Mouse (Mus musculus): Measurements from ENCODE around the gene Trim69.

Trim69 gene

GRCm38 (mm10) chr2:122153681-122154365, 6.7 kb upstream of the Trim69 start:
- WGBS: 85% methylated on average over 7 of the region's 7 CpGs

DNA sequence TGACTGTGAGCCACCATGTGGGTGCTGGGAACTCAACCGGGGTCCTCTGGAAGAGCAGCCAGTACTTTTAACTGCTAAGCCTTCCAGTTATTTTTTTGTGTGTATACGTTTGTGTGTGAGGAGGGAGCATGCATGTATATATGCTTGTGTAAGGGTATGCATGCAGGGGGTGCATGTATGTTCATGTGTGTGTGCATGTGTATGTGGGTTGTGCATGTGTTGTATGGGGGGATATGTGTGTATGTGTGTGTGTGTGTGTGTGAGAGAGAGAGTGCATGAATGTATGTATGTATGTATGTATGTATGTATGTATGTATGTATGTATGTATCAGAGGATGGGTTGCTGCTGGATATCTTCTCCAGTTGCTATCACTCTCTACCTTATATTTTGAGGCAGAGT, 6.0 kb upstream of the Trim69 start:
- WGBS: 95% methylated on average over 2 of the region's 2 CpGs

DNA sequence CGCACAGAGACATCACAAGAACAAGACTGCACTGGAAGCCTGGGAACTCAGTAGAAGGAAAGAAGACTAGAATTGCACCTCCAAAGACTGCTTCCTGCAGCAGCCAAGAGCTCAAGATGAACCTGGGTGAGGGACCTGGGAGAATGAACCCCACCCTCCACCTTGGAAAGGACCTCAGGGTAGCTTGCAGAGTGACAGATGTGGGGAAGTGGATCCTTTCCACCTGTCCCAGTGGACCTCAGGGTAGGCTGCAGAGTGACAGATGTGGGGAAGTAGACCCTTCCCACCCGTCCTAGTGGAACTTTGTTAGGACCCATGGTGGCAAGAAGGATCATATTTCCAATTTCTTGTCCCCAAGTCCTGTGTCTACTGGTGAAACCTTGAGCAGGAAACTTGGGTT, 5.2 kb upstream of the Trim69 start:
- 89% methylated on average over 2 of the region's 2 CpGs for WGBS

GRCm38 (mm10) chr2:122156051-122156700, 4.3 kb upstream of the Trim69 start:
- WGBS: 94% methylated on average over 4 of the region's 4 CpGs

DNA sequence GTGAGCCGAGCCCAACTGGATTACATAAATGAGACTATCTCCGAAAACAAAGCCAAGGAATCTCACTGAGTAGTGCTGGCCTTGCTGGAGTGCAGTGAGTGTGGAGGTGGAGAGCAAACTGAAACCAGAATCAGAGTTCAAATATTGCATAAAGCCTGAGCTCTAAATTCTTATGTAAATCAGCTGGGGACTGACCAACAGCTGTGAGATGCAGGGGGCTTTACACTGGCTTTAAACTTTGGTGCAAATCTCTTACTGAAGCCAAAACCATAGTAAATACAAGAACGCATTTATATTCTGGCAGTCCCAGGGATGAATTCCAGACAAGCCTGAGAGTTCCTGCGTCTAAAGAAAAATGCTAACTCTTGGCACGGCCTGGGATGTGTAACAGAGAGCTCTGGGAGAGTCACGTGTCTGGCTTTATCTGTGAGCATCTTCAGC, 2.1 kb upstream of the Trim69 start:
- WGBS: 44% methylated on average over 6 of the region's 6 CpGs

GRCm38 (mm10) chr2:122159667-122160066, 833 bp upstream of the Trim69 start:
- WGBS: 86% methylated on average over 6 of the region's 6 CpGs

DNA sequence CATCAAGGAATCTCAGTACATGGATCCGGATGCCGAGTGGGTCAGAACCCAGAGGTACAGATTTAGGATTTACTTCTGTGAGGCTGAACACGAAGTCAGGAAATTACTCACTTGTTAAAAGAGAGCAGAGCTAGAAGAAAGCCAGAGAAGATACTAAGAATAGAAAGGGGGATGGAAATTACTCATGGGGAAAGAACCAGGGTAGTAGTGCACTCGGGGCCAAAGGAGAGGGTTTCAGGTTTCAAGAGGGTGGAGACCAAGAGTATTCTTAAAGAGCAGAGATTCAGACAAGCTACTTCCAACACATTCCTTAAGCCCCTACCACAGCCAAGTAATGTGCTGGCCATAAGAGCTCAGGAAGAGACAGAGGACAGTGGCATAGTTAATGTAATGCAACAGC, 1.0 kb downstream of the Trim69 start:
- 26% methylated on average over 4 of the region's 4 CpGs for WGBS

- 85% methylated on average over 2 of the region's 2 CpGs for WGBS
Observed at GRCm38 (mm10) chr2:122162529-122162928, 2.0 kb downstream of the Trim69 start.

- WGBS: 54% methylated on average over 13 of the region's 13 CpGs
Observed at GRCm38 (mm10) chr2:122163430-122164195, 3.1 kb downstream of the Trim69 start.

- WGBS: 49% methylated on average over 11 of the region's 11 CpGs
Observed at GRCm38 (mm10) chr2:122164293-122164692, 3.8 kb downstream of the Trim69 start.

DNA sequence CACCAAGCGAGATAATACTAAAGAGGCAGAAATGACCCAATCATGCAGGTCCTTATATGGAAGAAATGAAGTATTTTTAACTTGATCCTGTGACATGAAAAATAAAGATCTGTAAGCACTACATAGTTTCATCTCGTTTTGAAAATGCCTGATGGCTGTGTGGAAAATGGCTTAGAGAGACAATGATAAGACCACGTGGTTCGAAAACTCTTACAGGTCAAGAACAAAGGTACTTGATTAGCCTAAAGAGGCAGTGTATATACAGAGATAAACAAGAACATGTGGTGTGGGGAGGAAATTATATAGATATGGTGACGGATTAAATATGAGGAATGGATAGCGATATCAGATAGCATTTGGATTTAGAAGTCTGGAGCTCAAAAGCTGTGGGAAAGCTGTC, 10.8 kb downstream of the Trim69 start:
- 90% methylated on average over 6 of the region's 6 CpGs for WGBS

DNA sequence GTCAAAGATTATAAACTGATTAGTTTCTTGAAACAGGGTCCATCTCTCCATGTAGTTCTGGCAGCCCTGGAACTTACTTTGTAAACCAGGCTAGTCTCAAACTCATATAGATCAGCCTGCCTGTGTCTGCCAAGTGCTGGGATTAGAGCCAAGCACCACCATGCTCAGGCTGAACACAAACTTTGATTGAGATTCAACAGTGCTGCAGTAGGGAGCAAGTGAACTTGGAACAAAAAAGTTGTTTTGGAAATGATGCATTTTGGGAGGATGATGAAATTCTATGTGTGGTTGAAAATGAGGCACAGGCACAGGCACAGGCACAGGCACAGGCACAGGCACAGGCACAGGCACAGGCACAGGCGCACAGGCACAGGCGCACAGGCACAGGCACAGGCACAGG, 11.7 kb downstream of the Trim69 start:
- WGBS: 89% methylated on average over 2 of the region's 2 CpGs

GRCm38 (mm10) chr2:122180051-122180822, 19.7 kb downstream of the Trim69 start:
- 79% methylated on average over 8 of the region's 8 CpGs for WGBS

DNA sequence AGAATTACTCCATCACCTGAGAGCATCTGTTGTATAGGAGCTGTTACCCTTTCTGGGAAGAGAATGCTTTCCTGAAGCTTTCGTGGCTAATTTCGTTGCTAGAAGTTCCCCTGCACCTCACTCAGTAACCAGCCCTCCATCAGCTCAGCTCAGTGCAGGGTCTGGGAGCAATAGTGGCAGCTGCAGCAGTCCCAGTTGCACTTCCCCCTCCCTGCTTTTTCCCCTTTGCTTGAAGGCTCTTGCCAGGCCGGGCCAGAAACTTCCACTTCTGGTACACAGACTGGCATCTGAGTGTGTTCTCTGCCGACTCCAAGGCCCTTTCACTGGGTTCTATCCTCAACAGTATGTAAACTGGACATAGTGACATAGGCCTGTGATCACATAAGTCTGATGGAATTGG, 24.6 kb downstream of the Trim69 start:
- 84% methylated on average over 4 of the region's 4 CpGs for WGBS

- 85% methylated on average over 17 of the region's 17 CpGs for WGBS
Observed at GRCm38 (mm10) chr2:122186106-122186505, 25.6 kb downstream of the Trim69 start, which contains the start of the genes Patl2 and Terb2. TSS of gene Patl2 (minus strand) at chr2:122186189. TSS of gene Terb2 (plus strand) at chr2:122186272.

DNA sequence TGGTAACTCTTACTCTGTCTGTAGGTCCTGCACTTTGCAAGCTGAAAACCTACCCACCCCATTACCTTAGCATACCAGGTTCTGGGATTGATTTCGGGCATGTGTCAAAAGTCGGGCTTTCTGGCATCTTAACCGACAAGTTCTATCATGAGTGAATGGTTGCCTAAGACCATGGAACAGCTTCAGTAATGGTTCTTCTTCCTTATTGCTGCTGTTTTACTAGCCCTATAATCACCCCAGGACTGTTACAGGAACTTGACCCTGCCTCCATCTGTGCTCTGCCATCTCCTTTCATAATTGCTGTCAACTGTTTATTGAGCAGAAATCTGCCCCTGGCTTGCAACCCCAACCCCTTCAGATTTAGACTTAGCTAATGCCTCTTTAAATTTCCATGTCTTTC, 26.3 kb downstream of the Trim69 start:
- WGBS: 98% methylated on average over 3 of the region's 3 CpGs

GRCm38 (mm10) chr2:122191849-122192248, 31.3 kb downstream of the Trim69 start:
- WGBS: 87% methylated on average over 3 of the region's 3 CpGs

DNA sequence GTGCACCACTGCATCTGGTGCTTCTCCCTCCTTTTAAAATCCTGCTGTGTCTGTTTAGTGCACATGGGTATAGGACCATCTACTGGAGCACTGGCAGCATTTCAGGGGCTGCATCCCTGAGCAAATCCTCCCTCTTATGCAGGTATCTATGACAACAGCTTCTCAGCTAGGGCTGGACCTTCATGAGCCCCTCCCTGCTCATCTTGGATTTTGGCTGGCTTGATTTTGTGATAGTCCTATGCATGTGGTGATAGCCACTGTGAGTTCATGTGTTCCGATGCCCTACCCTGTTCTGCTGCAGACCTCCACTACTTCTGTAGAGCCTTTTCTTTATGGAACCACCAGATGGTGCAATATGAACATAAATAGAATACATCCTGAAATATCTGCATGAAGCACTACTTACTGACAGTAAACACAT, 34.0 kb downstream of the Trim69 start:
- WGBS: 24% methylated on average over 1 of the region's 1 CpGs

DNA sequence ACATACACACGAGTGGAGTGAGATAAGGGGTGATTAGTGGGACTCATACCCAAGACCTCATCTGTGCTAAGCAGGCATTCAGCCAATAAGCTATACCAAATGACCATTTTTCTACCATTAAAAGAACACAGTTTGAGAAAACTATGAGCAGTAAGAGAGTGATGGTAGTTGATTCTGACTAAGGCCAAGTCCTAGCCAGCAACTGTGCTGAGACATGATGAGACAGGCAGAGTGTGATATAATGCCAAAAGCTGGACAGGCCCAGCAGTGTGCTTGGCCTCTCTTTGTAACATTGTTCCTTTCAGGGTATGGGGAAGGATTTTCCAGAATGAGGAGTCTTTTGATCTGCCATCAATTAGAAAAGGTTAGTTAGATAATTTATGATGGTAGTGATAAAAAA, 41.0 kb downstream of the Trim69 start:
- 97% methylated on average over 1 of the region's 1 CpGs for WGBS

- WGBS: 85% methylated on average over 2 of the region's 2 CpGs
Observed at GRCm38 (mm10) chr2:122206440-122207107, 46.1 kb downstream of the Trim69 start.

DNA sequence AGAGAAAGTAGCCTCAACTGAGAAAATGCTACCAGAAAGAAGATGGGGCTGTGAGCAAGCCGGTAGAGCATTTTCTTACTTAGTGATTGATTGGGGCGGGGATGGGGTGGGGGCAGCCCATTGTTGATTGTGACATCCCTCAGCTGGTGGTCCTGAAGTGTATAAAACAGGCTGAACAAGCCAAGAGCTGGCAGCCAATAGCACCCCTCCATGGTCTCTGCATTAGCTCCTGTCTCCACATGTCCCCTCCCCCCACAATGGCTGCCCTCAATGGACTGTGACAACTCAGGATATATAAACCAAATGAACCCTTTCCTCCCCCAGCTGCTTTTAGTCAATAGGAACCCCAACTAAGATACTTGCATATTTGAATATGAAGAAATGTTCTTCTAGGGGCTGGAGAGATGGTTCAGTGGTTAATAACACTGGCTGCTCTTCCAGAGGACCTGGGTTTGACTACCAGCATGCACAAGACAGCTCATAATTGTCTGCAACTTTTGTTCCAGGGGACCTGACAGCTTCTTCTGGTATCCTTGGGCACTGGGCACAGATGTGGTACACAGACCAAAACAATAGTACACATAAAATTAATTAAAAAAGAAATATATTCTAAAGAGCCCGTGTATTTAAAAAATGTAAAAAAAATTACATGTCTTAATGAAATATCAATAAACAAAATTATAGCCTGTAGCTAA, 50.2 kb downstream of the Trim69 start:
- 74% methylated on average over 3 of the region's 3 CpGs for WGBS

Data from cerebral cortex, adult 2 months (tissue).